Mouse (Mus musculus): Measurements from ENCODE around the gene Fxyd2. TPM values are rescaled to one million over a fixed set of nuclear protein-coding genes. Genes with fewer than 3 reads are reported as not detected.

Fxyd2 gene
- total and polyA plus RNA-seq, 2 experiments from 2014 or later = 16.6 to 22.7 TPM

DNA sequence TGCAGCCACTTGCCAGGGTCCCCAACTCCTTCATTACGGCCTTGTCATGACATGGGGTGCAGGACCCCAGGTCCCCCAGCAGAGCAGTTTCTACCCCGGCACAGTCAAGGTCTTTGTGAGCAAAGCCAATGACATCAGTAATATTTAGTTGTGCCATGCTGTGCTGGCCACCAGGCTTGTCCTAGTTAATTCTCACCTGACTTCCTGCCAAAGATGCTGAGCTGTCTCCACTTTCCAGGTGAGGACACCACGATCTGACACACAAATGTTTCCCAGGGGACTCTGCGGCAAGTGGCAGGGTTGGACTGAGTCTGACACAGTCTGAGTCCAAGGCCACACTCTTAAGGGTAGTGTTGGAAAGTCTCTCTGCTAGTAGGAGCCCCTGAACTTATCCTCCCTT, 27.0 kb downstream of the Fxyd2 start, which contains the start of gene Dscaml1:
TSS of gene Dscaml1 (plus strand) at position 173 of the 400 bp plus-strand sequence.
- Histone ChIP-seq H3K27me3 (ENCODE audit: insufficient read depth, low read length) (no peaks in the 10 kb centered on the region), H3K36me3 (ENCODE audit: insufficient read depth) (no peaks in the 10 kb centered on the region), H3K4me2 (ENCODE audit: low read depth) (no peak within 1 kb of the TSS), H3K4me1 (ENCODE audit: insufficient read depth) (peaks cover 5% of the 10 kb centered on the region; the same call in 1 of the 2 replicates), H3K9ac (no peak within 1 kb of the TSS), H3K4me3 (ENCODE audit: low read depth, low read length) (no peak within 1 kb of the TSS), H3K9me3 (ENCODE audit: low read length) (no peaks in the 10 kb centered on the region), H3K27ac (ENCODE audit: low read depth, low read length) (no peak within 1 kb of the TSS)
- WGBS = 83% methylated on average over 4 of the region's 4 CpGs
- no peak for TF ChIP-seq CTCF (IDR thresholded peaks at IDR 0.05; ENCODE audit: low read depth)
- DNase-seq = no peak
- ATAC-seq = no peak

DNA sequence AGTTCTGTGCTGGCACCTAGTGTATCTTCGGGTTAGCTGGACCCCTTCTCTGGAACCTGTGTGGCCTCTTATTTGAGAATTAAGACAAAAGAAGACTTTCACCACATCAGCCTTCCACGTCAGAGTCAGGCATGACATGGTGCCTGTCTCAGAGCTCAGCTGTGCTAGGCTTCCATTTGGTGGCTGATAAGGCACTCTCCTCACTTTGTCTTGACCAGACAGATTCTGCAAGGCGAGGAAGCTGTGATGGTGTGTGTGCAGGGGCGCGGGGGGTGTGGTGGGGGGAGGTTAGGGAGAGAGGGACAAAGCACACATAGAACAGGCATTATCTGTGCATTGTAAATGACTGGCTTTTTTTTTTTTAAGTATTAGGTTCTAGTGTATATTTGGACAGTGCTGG, 29.9 kb downstream of the Fxyd2 start:
- 0 out of 2 replicates have a peak overlapping the region, but pooled peaks have one; percentile 80 for H3K4me3 ChIP-seq (ENCODE audit: low read depth, low read length)
- peak overlapping the region; percentile 81 for H3K4me2 ChIP-seq (ENCODE audit: low read depth)
- ATAC-seq = no peak
- no peak for TF ChIP-seq CTCF (IDR thresholded peaks at IDR 0.05; ENCODE audit: low read depth)
- H3K36me3 ChIP-seq (ENCODE audit: insufficient read depth) = no peaks in the 10 kb centered on the region
- DNase-seq = no peak
- H3K27ac ChIP-seq (ENCODE audit: low read depth, low read length) = no peak overlapping the region
- H3K4me1 ChIP-seq (ENCODE audit: insufficient read depth) = peaks cover 22% of the 10 kb centered on the region
- no peaks in the 10 kb centered on the region for H3K27me3 ChIP-seq (ENCODE audit: insufficient read depth, low read length)
- H3K9me3 ChIP-seq (ENCODE audit: low read length) = no peaks in the 10 kb centered on the region
- 27% methylated on average over 5 of the region's 5 CpGs for WGBS
- H3K9ac ChIP-seq = no peak overlapping the region

DNA sequence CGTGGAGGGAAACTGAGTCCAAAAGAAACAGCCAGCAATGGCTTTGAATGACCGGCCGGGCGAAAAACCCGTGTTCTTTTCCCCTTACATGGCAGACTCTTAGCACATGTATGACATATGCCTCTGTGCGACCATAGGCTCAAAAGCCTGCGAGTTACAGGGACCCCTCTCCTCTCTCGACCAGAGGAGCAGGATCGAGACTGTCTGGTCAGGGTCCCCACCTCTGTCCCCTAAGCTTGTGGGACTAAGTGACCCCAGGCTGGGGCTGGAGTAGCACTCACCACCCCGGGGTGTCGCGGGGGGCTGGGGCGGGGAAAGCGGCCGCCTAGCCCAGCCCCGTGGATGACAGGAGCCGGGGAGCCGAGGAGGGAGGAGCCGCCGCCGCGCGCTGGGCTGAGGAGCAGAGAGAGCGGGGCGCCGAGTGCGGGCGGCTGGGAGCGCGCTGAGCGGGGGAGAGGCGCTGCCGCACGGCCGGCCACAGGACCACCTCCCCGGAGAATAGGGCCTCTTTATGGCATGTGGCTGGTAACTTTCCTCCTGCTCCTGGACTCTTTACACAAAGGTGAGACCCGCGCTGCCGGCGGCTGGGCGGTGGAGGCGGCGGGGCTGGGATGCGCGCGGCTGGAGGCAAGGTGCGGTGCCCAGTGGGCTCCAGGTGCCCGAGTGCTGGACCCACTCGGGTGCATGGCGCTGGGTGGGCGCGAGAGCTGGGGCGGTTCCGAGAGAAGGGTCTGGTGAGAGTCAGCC, 30.7 kb downstream of the Fxyd2 start:
- 4% methylated on average over 47 of the region's 54 CpGs for WGBS
- H3K36me3 ChIP-seq (ENCODE audit: insufficient read depth) = no peaks in the 10 kb centered on the region
- no peaks in the 10 kb centered on the region for H3K27me3 ChIP-seq (ENCODE audit: insufficient read depth, low read length)
- H3K4me2 ChIP-seq (ENCODE audit: low read depth) = peak overlapping the region; percentile 81
- peak overlapping the region; percentile 81 for H3K9ac ChIP-seq
- peak overlapping the region; percentile 80 for H3K4me3 ChIP-seq (ENCODE audit: low read depth, low read length)
- H3K4me1 ChIP-seq (ENCODE audit: insufficient read depth) = peaks cover 29% of the 10 kb centered on the region
- H3K27ac ChIP-seq (ENCODE audit: low read depth, low read length) = peak overlapping the region; percentile 91
- ATAC-seq = peak; percentile 81
- peak; percentile 70 for DNase-seq
- TF ChIP-seq CTCF (IDR thresholded peaks at IDR 0.05; ENCODE audit: low read depth) = no peak
- no peaks in the 10 kb centered on the region for H3K9me3 ChIP-seq (ENCODE audit: low read length)

DNA sequence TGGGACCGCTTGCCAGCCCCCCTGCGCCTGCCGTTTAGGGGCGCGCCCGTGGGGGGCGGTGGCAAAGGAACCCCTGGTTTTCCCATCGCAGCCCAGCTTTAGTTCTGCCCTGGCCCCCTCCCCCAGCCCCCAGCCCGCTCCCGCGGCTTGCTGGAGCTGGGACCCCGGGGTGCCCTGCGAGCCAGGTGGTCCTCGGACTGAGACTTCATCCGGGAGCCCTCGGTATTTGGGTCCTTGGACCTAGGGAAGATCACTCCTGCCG, 31.2 kb downstream of the Fxyd2 start:
- no peak for TF ChIP-seq CTCF (IDR thresholded peaks at IDR 0.05; ENCODE audit: low read depth)
- no peaks in the 10 kb centered on the region for H3K36me3 ChIP-seq (ENCODE audit: insufficient read depth)
- no peaks in the 10 kb centered on the region for H3K27me3 ChIP-seq (ENCODE audit: insufficient read depth, low read length)
- H3K4me2 ChIP-seq (ENCODE audit: low read depth) = peak overlapping the region; percentile 81
- peak overlapping the region; percentile 91 for H3K27ac ChIP-seq (ENCODE audit: low read depth, low read length)
- 2% methylated on average over 16 of the region's 17 CpGs for WGBS
- peak overlapping the region; percentile 81 for H3K9ac ChIP-seq
- peaks cover 32% of the 10 kb centered on the region for H3K4me1 ChIP-seq (ENCODE audit: insufficient read depth)
- peak overlapping the region; percentile 80 for H3K4me3 ChIP-seq (ENCODE audit: low read depth, low read length)
- DNase-seq (peak; percentile 55), ATAC-seq (peak; percentile 54; the same call in 1 of the 2 replicates)
- no peaks in the 10 kb centered on the region for H3K9me3 ChIP-seq (ENCODE audit: low read length)

DNA sequence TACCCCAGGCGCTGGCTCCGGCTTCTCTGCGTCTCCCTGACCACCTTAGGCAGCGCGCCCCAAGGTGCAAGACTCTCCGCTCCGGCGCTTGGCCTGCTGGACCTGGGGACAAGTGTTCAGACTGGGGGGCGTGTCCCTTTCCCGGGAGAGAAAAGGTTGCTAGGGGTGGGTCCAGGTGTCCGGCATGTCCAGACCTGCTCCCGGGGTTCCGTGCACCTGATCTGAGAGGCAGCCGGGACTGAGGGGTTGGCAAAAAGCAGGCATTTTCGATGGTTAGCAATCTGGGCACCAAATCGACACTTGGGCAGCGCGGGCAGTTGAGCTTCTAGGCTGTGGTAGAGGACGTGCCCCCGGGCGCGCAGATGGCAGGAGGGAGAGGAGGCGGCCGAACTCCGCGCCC, 31.7 kb downstream of the Fxyd2 start:
- Histone ChIP-seq H3K9ac (peak overlapping the region; percentile 81), H3K4me2 (ENCODE audit: low read depth) (peak overlapping the region; percentile 81), H3K36me3 (ENCODE audit: insufficient read depth) (no peaks in the 10 kb centered on the region), H3K27ac (ENCODE audit: low read depth, low read length) (peak overlapping the region; percentile 91), H3K4me3 (ENCODE audit: low read depth, low read length) (peak overlapping the region; percentile 80), H3K9me3 (ENCODE audit: low read length) (no peaks in the 10 kb centered on the region), H3K4me1 (ENCODE audit: insufficient read depth) (peaks cover 35% of the 10 kb centered on the region), H3K27me3 (ENCODE audit: insufficient read depth, low read length) (no peaks in the 10 kb centered on the region)
- no peak for TF ChIP-seq CTCF (IDR thresholded peaks at IDR 0.05; ENCODE audit: low read depth)
- DNase-seq (peak; percentile 34), ATAC-seq (no peak)
- WGBS = 2% methylated on average over 26 of the region's 26 CpGs

DNA sequence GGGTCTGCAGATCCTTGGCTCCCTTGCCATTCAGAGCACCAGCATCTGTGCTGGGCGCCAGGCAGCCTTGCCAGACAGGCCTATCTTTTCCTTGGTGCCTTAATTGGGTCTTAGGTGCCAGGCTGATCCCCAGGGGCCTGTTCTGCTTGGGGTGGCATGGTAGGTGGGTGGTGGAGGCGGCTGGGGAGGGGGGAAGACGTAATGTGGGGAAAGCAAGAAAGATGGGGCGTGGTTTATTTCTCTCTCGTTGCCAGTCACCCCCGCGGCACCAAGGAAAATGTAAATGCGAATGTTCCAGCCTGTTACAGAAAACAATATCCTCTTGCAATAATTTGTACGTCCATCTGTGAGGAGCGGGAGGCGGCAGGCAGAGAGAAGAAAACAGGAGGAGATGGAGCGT, 33.2 kb downstream of the Fxyd2 start:
- no peak for TF ChIP-seq CTCF (IDR thresholded peaks at IDR 0.05; ENCODE audit: low read depth)
- DNase-seq (peak; percentile 81), ATAC-seq (peak; percentile 44)
- WGBS = 12% methylated on average over 12 of the region's 12 CpGs
- H3K4me3 ChIP-seq (ENCODE audit: low read depth, low read length) = peak overlapping the region; percentile 80
- H3K4me2 ChIP-seq (ENCODE audit: low read depth) = peak overlapping the region; percentile 81
- H3K36me3 ChIP-seq (ENCODE audit: insufficient read depth) = no peaks in the 10 kb centered on the region
- no peaks in the 10 kb centered on the region for H3K9me3 ChIP-seq (ENCODE audit: low read length)
- H3K9ac ChIP-seq = peak overlapping the region; percentile 81
- H3K27me3 ChIP-seq (ENCODE audit: insufficient read depth, low read length) = no peaks in the 10 kb centered on the region
- peak overlapping the region; percentile 91 for H3K27ac ChIP-seq (ENCODE audit: low read depth, low read length)
- peaks cover 39% of the 10 kb centered on the region for H3K4me1 ChIP-seq (ENCODE audit: insufficient read depth)

DNA sequence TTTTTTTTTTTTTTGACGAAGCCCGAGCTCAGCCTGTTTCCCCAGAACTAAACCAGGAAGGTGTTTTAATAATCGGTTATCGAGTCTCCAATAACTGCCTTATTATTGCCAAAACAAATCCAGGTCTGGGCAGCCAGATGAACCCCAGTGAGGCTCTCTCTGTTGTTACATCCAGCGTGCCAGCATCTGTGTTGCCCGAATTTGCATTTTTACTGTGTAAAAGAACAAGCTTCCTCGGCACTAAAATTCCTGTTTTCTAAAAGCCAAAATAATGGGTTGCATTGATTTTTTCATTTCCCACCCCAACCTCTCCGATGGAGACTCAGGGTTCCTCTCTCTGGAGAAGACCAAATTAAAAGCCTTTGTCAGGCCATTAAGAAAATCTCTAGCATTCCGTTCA, 33.6 kb downstream of the Fxyd2 start:
- DNase-seq (peak; percentile 63), ATAC-seq (no peak)
- Histone ChIP-seq H3K4me2 (ENCODE audit: low read depth) (peak overlapping the region; percentile 81), H3K36me3 (ENCODE audit: insufficient read depth) (no peaks in the 10 kb centered on the region), H3K9me3 (ENCODE audit: low read length) (no peaks in the 10 kb centered on the region), H3K9ac (peak overlapping the region; percentile 81), H3K4me3 (ENCODE audit: low read depth, low read length) (peak overlapping the region; percentile 80), H3K4me1 (ENCODE audit: insufficient read depth) (peaks cover 39% of the 10 kb centered on the region), H3K27ac (ENCODE audit: low read depth, low read length) (peak overlapping the region; percentile 91), H3K27me3 (ENCODE audit: insufficient read depth, low read length) (no peaks in the 10 kb centered on the region)
- TF ChIP-seq CTCF (IDR thresholded peaks at IDR 0.05; ENCODE audit: low read depth) = no peak
- WGBS = 18% methylated on average over 9 of the region's 9 CpGs

All from forebrain, postnatal 0 days (tissue).